Mouse (Mus musculus) thymus, adult 2 months (tissue): ENCODE results near the gene Bak1. TPM values are rescaled to one million over a fixed set of nuclear protein-coding genes. Genes with fewer than 3 reads are reported as not detected.

Experiments
- DNase-seq: peaks from one replicate; pipeline ENCODE4 v3.0.0; 2021
- H3K27ac ChIP-seq: fragments of 200-500 bp; 2 replicates; pipeline ENCODE4 v1.5.1; 2012; ENCODE audit warnings: low read length, control low read depth; ENCODE audit not compliant: control insufficient read depth, insufficient read depth
- H3K27me3 ChIP-seq: fragments of 200-500 bp; 2 replicates; pipeline ENCODE4 v1.6.1; 2012; ENCODE audit warnings: mild to moderate bottlenecking, low read length, moderate library complexity, mixed read lengths; ENCODE audit not compliant: control insufficient read depth, insufficient read depth
- H3K36me3 ChIP-seq: fragments of 200-500 bp; 2 replicates; pipeline ENCODE4 v1.6.1; 2012; ENCODE audit warnings: mild to moderate bottlenecking, low read length, moderate library complexity; ENCODE audit not compliant: control insufficient read depth, insufficient read depth
- H3K4me1 ChIP-seq: fragments of 200-500 bp; replicated peaks from 2 replicates; pipeline ENCODE4 v1.6.1; 2012; ENCODE audit warnings: low read length; ENCODE audit not compliant: control insufficient read depth, insufficient read depth
- H3K4me3 ChIP-seq: fragments of 200-500 bp; 2 replicates; pipeline ENCODE4 v1.5.1; 2012; ENCODE audit warnings: mild to moderate bottlenecking, low read length, control low read depth, moderate library complexity; ENCODE audit not compliant: control insufficient read depth, insufficient read depth
- CTCF ChIP-seq: fragments of 200-500 bp; IDR thresholded peaks from 2 replicates; pipeline ENCODE4 v1.5.1; 2012; ENCODE audit warnings: mild to moderate bottlenecking, control low read depth, low read length, moderate library complexity, borderline replicate concordance; ENCODE audit not compliant: control insufficient read depth, poor library complexity, insufficient read depth; ENCODE audit errors: extremely low read depth
- POLR2A ChIP-seq: fragments of 200-500 bp; IDR thresholded peaks from 2 replicates; pipeline ENCODE4 v1.6.1; 2012; ENCODE audit warnings: mild to moderate bottlenecking, low read length, control low read depth, moderate library complexity; ENCODE audit not compliant: control insufficient read depth, poor library complexity, insufficient read depth; ENCODE audit errors: extremely low read depth
- WGBS: fragments of 180-500 bp; shearing (Covaris S2); methylation state at CpG from one replicate; pipeline ENCODE4 v1.1.7; 2018; 5-methylcytosine and 5-hydroxymethylcytosine counted together
- polyA plus RNA-seq: library from polyadenylated mRNA; depleted of rRNA; stranded (reverse); fragments of >200 nt; gene quantifications from 2 replicates; pipeline ENCODE4 v1.2.3, GENCODE M21; 2012; rRNA removed

Gene Bak1
- polyA plus RNA-seq, 1 experiment: 118 TPM

- WGBS: 88% methylated on average over 8 of the region's 8 CpGs
- TF ChIP-seq CTCF: no peak
- no peak for TF ChIP-seq POLR2A
Measured at GRCm38 (mm10) chr17:26971247-26971905, 57.4 kb downstream of the Bak1 start.

DNA sequence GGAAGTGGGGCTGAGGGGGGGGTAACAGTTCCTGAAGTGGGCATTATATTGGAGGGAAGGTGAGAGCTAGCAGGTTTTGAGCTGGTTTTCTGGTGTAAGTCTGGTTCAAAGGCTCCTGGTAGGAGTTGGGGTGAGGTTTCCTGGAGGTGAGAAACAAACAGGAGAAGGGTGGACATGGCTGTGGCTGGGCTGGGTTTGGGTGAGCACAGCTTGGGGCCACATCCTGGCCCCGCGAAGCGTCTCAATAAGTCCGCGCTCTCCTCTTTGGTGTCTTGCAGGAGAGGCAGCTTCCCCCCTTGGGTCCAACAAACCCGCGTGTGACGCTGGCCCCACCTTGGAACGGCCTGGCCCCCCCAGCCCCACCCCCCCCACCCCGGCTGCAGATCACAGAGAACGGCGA, 58.6 kb downstream of the Bak1 start:
- no peak for DNase-seq
- no peak overlapping the region for H3K4me3 ChIP-seq
- peaks cover 28% of the 10 kb centered on the region for H3K4me1 ChIP-seq
- H3K27me3 ChIP-seq: no peaks in the 10 kb centered on the region
- no peak overlapping the region for H3K27ac ChIP-seq
- H3K36me3 ChIP-seq: 0 out of 2 replicates have a peak, but pooled peaks cover 5% of the 10 kb centered on the region
- TF ChIP-seq POLR2A (no peak), CTCF (no peak)
- WGBS: 46% methylated on average over 11 of the region's 12 CpGs

More at GRCm38 (mm10) chr17:26971247-26971905, 57.4 kb downstream of the Bak1 start:
- Histone ChIP-seq H3K27me3 (no peaks in the 10 kb centered on the region), H3K27ac (no peak overlapping the region), H3K36me3 (0 out of 2 replicates have a peak, but pooled peaks cover 5% of the 10 kb centered on the region), H3K4me3 (no peak overlapping the region), H3K4me1 (peaks cover 33% of the 10 kb centered on the region)
- DNase-seq: no peak

Other genes starting within 250 kb of the Bak1 start
- gene Bnip1, start 247.9 kb downstream of the Bak1 start, polyA plus RNA-seq: 23.1 and 24.5 TPM in 2 replicates
- gene Nkx2-5, start 184.0 kb downstream of the Bak1 start, polyA plus RNA-seq: 0.51 and 11.4 TPM in 2 replicates
- 26.0 and 30.1 TPM in 2 replicates for gene Kifc5b, start 111.9 kb downstream of the Bak1 start, polyA plus RNA-seq
- gene Phf1, start 96.0 kb downstream of the Bak1 start, polyA plus RNA-seq: 125 and 132 TPM in 2 replicates
- 235 and 251 TPM in 2 replicates for gene Cuta, start 89.4 kb downstream of the Bak1 start, polyA plus RNA-seq
- 7.6 and 7.7 TPM in 2 replicates for gene Syngap1, start 87.8 kb downstream of the Bak1 start, polyA plus RNA-seq
- gene Zbtb9, start 55.8 kb downstream of the Bak1 start, polyA plus RNA-seq: 54.6 and 60.7 TPM in 2 replicates
- 42.0 and 54.2 TPM in 2 replicates for gene Itpr3, start 28.3 kb upstream of the Bak1 start, polyA plus RNA-seq
- 119 and 152 TPM in 2 replicates for gene Uqcc2, start 104.9 kb upstream of the Bak1 start, polyA plus RNA-seq
- gene Ip6k3, start 138.8 kb upstream of the Bak1 start, polyA plus RNA-seq: 0.61 and 1.4 TPM in 2 replicates
- gene Lemd2, start 175.5 kb upstream of the Bak1 start, polyA plus RNA-seq: 188 and 190 TPM in 2 replicates